Mouse (Mus musculus) regulatory T cell (primary cell): Measurements from ENCODE around the gene Macrod1.

Experiments
- in situ Hi-C: fragments of 300-600 bp; cut with MboI, MseI; formaldehyde crosslinking; loops from one replicate; pipeline ENCODE4 v1.15.1; 2025; ENCODE audit warnings: high pct_unique_total_duplicates

The Macrod1 gene

GRCm38 (mm10) chr19:7110097-7110496 is 53.5 kb downstream of the Macrod1 start:
- in situ Hi-C loops = no loop called here

GRCm38 (mm10) chr19:7110875-7111274 is 54.3 kb downstream of the Macrod1 start:
- in situ Hi-C loops = no loop called here

- in situ Hi-C loops = no loop called here
Measured at GRCm38 (mm10) chr19:7111309-7111708, 54.7 kb downstream of the Macrod1 start.

GRCm38 (mm10) chr19:7111710-7112109 is 55.1 kb downstream of the Macrod1 start:
- in situ Hi-C loops = no loop called here

GRCm38 (mm10) chr19:7112628-7113027 is 56.0 kb downstream of the Macrod1 start:
- in situ Hi-C loops = no loop called here

DNA sequence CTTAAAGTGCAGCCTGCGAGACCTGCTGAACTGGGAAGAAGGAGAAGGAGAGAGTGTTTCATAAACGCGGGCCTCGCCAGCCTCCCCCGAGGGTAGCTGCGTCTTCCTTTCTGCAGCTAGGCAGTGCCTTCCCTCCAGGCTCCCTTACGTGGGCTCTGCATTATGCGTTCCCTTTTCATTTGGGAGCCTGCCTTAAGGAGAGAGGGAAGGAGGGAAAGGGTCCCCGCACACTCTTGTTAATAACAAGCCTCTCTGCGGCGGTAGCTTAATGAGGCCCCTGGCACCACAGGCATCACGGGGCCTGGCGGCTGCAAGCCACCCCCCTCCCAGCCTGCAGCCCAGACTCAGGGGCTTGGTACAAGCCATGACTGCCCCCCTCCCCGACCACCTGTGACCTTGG is 57.0 kb downstream of the Macrod1 start:
- in situ Hi-C loops = no loop called here

DNA sequence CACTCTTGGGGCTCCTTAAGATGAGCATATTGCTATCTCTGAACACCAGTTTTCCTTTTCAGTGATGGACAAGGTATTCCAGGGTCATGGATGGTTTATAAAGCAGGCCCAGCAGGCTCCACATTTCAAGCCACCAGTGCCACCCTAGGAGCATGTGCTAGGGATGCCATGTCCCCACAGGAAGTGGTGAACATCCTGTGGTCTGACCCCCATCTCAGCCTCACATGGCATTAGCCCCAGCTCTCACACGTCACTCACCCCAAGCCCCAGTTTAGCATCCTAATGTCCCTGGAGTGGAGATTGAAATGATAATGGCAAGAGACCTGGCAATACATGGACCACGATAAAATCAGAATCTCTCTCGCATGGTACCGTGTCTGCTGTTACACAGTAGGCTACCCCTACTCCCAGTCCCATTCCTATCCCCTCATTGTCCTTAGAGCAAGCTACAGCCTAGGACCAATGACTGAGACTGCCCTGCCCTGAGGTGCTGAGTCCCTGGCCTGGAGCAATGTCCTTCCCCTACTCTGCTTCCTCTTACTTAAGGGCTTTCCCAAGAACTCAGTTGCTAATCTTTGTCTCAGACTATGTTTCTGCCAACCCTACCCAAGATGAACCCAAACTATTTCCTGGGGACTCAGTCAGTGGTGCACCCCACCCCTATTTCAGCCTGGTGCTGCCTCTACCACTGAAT is 59.6 kb downstream of the Macrod1 start:
- in situ Hi-C loops = no loop called here

DNA sequence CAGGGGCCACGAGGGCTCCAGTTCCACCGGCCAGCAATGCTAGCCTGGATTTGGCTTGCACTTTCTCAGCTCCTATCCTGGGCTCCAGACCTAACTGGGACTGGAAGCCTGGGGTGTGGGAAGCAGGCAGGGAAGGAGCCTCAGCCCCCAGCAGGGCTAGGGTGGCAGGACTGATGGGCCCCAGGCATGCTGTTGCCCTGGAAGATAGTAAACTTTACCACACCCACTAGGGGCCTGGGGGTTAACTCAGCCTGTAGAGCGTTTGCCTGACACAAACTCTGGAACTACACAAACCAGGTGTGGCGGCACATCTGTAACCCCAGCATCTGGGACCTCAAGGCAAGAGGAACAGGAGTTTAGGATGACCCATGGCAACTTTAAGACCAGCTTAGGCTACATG is 60.5 kb downstream of the Macrod1 start:
- in situ Hi-C loops = no loop called here

GRCm38 (mm10) chr19:7117653-7118307 is 61.2 kb downstream of the Macrod1 start:
- in situ Hi-C loops = no loop called here

DNA sequence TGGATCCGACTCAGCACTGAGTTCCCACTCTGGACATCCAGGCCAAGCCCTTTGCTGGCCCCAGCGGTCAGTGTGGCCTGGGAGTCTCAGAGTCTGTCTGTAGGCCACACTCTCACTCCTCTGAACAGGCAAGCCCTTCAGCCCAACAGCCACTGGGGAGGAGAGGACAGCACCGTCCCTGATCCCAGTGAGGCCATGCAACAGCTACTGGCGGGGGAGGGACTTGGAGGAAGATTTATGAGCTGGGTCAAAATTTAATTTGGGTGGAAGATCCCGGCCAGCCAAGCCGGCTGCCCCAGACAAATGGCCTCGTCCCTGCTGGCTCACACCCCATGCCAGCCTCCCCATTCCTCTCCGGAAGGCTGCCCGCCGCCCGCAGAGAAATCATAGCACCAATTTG is 64.6 kb downstream of the Macrod1 start:
- in situ Hi-C loops = no loop called here

GRCm38 (mm10) chr19:7122277-7122676 is 65.7 kb downstream of the Macrod1 start:
- in situ Hi-C loops = no loop called here

DNA sequence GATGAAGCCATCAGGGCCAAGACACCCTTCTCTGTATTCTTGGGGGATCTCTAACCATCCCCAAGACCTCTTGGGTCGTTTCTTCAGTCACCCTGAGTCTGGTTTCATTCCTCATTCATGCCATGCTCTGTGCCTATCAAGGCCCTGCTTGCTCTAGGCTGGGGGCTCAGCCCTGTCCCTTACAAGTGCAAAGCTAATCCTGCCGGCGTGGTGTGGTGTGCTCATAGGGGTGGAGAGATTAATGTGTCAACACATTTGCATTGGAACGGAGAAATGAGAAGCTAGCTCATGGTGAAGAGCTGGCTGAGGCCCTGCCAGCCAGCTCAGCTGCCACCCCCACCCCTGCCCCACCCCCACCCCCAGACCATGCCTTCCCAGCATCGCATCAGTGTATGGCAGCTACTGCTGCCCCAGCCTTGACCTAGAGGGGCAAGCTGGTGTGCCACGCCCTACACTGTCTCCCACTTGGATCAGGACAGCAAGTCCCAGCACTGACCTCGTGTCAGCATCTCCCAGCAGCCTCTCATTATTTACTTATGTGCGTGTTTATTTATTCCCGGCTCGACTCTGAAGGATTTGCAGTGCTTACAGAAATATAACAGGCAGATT is 66.2 kb downstream of the Macrod1 start:
- in situ Hi-C loops = no loop called here

- in situ Hi-C loops = no loop called here
Measured at GRCm38 (mm10) chr19:7125526-7126156, 69.0 kb downstream of the Macrod1 start.

DNA sequence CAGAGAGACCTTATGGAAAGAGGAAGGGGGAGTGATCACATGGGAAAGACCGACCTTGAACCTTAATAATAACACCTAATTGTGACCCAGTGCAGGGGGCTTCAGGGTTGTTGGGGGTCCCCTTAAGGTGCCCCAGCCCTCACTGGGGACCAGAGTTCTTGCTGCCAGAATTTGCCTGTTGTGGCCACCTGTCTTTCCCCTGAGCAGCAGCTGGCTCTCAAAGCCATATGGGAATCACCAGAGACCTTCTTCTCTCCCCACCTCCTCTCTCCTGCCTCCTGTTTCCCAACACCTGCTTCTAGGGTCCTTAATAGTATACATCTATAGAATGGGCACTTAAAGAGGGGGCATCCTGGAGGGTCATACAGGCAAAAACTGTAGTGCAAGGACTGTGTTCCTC is 69.6 kb downstream of the Macrod1 start:
- in situ Hi-C loops = no loop called here

- in situ Hi-C loops = no loop called here
Measured at GRCm38 (mm10) chr19:7126933-7127332, 70.3 kb downstream of the Macrod1 start.

DNA sequence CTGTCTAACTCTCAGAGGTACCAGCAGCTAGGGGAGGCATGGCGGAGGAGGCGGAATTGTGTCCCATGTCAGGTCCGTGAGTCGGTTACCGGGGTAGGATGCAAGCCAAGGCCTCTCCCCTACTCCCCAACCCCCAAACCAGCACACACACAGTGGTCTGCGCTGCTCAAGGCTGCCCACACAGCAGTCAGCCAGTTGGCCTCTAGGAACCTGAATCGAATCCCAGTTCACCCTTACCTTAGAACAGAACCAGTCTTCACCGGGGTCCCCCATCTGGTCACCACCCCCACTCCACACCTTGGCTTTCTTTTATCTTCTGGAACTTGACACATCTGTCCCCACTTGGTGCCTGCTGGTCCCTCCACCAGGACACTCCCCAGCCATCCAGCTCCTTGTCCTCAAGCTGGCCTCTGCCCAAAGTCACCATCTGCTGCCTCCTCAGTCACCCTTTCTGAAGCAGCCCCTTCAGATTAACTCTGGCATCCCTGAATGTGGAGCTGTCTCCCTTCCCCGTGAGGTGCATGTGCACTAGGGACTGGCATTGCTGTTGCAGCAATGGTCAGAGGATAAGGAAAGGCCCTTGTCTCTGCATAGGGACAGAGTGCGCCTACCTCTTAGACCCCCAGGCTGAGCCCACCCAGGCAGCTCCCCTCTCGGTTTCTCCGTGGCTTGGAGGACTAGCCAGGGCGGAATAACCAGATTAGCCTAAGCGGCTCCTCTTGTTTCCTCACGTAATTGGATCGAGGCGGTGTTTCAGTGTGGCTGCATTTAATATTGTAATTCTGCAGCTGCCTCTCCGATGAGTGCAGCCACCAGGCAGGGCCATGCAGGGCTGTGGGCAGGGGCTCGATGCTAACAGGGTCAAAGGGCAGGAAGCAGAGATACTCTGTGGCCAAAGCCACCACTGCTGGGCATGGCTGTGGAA is 72.2 kb downstream of the Macrod1 start:
- in situ Hi-C loops = no loop called here

- in situ Hi-C loops = no loop called here
Measured at GRCm38 (mm10) chr19:7130317-7130716, 73.7 kb downstream of the Macrod1 start.

GRCm38 (mm10) chr19:7133436-7133835 is 76.8 kb downstream of the Macrod1 start:
- in situ Hi-C loops = no loop called here

DNA sequence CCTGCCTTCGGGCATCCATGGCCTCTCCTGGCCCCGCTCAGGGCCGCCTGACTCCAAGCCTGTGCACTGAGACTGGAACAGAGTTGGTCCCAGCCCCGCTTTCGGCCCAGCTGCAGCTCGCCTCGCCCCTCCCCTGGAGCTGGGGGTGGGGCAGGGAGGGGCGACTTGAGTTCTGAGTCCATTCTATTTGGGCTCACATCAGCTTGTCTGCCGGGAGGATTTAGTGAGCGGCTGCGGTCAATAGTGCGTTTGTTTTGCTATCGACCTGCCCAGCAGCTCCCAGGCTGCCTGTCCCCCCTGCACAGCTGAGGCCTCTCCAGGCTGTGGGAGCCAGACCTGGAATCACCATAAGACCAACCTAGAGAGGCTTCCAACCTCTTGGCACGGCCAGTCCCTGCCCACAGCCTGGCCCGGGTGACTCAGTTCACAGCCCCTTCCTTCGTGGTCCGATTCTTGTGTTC is 78.1 kb downstream of the Macrod1 start:
- in situ Hi-C loops = no loop called here

DNA sequence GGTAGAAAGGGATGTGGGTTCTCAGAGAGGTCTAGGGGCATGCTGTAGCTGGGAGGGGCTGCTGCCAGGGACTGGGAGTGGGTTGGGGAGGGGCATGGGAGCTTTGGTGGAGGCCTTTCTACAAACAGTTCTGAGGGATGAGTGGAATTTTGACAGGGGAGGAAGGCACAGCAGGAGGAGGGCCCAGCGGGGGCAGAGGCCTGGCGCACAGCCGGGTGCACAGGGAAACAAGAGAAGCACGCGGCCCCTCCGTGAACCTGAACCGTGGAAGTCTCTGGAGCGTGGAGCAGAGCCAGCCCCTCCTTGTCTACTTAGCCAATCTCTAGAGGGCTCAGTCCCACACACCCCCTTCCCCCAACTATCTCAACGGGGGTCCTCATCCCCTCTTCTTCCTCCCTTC is 78.9 kb downstream of the Macrod1 start:
- in situ Hi-C loops = no loop called here

DNA sequence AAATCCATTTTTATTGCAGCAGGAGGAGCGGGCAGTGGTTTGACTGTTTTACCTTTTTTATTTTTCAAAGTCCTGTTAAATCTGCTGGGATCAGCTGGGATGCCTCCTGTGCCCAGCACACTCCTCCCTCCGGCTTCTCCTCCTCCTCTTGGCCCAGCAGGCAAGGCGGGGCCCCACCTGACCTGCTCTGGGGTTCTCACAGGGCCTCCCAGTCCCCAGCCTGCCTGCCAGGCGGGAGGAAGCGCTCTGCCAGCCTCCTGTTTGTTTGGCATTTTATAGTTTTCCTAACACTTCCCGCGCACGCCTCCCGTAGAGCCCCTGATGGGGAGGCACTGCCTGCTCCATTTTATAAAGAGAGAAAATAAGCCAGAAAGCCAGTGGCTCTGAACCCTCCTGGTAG is 79.4 kb downstream of the Macrod1 start:
- in situ Hi-C loops = no loop called here
